Mouse (Mus musculus): ENCODE results near the gene Pde4d.

The Pde4d gene

DNA sequence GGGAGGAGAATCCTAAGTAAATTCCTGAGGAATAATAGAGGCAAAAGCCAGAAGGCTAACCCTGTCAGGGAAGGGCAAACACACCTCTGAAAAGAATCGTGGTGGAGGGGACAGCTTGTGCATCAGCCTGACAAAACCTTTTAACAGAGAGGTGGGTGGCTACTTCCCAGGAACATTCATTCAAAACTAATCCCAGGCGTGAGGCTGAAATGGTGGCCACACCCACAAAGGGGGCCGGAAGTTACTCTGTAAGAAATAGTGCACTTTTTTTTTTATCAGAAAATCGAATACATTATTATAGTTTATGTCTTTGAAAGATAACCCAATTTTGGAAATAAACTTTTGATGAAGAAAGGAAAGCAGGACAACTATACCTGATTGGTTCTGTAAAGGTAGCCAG, 1227.3 kb downstream of the Pde4d start:
- DNase-seq, result no peak

DNA sequence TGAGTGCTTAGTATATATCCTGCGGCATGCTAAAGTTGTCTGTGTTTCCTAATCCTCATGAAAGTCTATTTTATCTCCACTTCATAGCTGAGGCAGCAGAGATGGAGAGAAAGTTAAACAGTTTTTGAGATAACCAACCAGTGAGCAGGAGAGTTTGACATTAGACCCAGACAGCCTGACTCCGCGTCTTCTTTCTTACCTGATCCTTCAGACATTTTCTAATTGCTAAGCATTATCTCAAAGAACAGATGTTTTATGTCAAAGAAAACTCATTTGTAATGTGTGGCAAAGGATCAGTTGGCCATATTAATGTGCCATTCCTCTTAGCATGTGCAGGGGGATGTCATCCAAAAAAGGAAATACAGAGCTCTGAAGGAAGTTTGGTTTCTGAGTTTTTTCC, 1227.9 kb downstream of the Pde4d start:
- DNase-seq, result no peak

DNA sequence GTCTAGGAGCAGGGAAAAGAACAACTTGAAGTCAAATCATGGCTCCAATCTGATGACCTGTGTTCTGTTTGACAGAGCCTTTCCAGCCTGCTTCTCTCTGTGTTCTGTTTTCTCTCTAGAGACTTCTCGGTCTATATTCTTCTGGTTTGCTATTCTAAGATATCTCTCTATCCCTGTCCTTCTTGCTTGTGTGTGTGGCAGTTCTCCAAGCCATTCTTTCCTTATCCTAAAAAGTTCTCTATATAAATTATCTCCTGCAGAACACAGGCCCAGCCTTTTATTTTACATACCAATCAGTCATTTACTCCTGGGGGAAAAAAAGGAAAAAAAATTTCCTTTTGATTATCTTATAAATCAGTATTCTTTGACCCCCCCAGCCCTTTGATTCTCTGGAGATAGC, 1229.2 kb downstream of the Pde4d start:
- no peak for DNase-seq

DNA sequence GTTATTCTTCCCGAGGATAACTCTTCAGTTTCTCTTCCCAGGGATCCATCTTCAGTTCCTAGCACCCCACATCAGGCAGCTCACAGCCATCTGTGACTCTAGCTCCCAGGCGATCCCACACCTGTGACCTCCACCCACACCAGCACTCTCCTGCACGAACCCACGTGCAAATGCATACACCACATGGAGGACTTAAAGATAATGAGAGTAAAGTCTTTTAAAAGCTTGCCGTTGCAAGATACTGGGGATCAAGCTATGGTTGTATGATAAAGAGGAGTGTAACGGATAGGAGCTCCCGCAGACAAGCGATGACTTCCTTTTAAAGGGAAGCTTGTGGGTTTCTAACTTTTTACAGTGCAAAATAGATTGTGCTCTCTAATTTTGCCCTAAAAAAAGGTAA, 1230.5 kb downstream of the Pde4d start:
- no peak for DNase-seq

DNA sequence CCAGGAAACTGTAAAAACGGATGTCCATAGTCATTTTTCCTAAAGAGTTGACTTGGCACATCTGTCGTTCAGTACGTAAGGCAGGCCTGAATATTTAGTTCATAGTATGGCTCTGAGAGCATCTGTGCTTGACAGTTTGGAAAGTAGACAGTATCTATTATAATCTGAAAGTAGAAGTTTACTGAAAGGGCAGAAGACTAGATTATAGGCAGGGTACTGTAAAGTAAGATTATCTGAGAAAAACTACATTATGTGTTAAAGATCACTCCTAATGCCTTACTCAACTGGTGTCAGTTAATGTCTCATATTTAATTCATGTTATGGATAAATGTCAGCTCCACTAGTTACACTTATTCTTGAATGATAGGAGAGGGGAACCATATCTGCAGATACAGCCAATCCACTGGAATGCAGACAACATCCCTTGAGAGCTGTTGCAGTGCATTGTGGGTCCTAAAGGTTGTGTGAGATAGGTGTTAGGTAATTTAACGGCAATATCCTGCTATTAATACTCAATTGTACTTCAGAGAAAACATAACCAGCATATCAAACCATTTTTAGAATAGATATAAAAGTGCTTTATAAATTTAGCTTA, 1232.0 kb downstream of the Pde4d start:
- no peak for DNase-seq

- DNase-seq, result no peak
Measured at GRCm38 (mm10) chr13:109683001-109683400, 1233.3 kb downstream of the Pde4d start.

DNA sequence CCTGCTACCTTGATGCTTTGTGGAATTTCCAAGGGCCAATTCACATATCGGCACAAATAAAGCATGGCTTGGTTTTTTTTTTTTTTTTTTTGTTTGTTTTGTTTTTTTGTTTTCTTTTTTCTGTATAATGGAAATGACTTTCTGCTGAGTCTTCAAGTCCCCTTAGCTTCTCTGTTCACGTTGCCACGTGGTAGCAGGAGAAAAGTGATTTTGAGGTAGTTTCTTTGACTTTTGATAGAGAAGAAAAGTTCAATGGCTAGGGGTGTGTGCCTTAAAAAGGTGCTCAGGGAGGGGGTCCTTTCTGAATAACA, 1235.2 kb downstream of the Pde4d start:
- DNase-seq, result no peak

DNA sequence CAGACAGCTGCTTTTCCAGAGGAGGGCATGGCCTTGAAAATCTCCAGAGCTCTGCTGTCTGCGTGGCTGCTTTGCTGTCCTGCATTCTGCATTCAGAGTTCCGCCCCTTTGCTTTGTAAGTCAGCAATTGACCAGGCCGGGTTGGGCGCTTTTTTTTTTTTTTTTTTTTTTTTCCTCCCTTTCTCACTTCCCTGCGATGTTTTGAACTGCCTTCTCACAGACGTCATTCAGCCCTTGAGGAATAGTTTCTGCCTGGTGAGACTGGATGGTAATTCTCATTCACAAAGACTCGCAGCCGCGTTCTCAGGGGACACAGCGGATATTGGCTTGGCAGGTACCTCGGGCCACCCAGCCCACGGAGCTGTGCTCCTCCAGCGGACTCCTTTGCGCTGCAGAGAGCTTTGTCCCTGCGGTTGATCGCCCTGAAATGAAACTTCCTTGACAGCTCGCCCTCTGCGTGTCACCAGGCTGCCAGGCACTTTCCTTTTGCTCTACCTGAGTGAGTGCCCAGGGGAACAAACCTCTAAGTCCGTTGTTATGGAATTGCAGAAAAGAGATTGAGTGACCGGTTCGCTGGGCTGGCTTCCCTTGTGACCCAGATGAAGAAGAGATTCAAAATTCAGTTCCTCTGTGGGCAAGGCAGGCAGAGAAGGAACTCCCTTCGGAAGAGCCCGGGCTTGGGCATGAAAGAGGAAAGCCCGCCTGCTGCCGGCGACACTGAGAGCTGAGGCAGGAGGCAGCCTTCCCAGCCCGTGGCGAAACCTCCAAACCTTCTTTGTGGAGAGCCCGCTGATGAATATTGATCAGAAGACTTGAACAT, 1235.8 kb downstream of the Pde4d start:
- peak; percentile 48 to 68 for DNase-seq

GRCm38 (mm10) chr13:109686116-109686876, 1236.5 kb downstream of the Pde4d start:
- no peak for DNase-seq

DNA sequence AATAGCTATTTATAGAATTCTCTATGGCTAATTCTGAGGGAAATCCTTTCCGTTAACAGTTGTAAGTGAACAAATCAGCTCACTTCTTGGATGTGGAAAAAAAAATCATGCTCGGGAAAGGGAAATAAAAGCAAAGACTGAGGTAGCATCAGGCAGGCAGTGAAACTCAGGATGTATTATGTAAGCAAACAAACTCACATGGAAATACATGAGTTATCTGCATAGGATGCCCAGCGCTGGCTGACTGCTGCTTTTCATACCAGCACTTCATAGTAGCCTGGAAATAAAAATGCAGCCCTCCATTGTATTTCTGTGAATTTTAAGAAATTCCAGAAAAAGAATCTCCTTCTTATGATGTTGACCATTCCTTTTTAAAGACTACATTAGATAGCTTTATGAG, 1237.2 kb downstream of the Pde4d start:
- DNase-seq, result no peak

GRCm38 (mm10) chr13:109688195-109688594, 1238.4 kb downstream of the Pde4d start:
- no peak for DNase-seq

- no peak for DNase-seq
Measured at GRCm38 (mm10) chr13:109689176-109689575, 1239.4 kb downstream of the Pde4d start.

DNA sequence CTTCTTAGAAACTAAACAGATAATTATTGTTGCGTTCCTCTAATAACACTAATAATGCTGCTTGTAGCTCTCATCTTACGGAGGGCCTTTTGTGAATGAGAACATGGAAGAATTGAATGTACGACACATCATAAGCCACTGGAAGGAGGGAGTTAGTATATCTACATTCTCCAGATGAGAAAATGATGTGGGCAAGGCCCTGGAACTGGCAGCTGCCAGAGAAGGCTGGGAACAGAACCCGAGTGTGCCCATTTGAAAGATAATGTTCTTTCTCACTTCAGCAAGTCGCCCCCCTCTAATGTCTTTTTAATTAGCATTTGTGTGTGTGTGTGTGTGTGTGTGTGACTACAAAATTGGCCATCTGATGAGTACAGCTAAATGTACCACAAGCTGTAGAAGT, 1240.8 kb downstream of the Pde4d start:
- no peak for DNase-seq

DNA sequence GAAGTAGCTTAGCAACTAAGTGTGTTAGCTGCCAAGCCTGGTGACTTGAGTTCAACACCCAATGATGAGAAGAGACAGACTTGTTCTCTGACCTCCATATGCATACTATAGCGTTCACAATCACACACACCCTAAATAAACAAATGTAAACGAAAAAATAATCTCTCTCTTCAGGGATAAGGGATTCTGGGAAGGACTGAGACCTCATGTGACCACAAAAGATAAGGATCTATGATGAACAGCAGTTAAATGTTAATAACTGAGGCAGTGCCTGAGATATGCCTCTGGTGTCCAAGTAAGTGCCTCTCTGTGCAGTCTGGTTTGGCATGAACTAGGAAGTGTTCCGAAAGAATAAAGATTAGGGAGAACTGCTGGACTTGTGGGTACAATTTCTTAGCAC, 1243.1 kb downstream of the Pde4d start:
- DNase-seq, result no peak

DNA sequence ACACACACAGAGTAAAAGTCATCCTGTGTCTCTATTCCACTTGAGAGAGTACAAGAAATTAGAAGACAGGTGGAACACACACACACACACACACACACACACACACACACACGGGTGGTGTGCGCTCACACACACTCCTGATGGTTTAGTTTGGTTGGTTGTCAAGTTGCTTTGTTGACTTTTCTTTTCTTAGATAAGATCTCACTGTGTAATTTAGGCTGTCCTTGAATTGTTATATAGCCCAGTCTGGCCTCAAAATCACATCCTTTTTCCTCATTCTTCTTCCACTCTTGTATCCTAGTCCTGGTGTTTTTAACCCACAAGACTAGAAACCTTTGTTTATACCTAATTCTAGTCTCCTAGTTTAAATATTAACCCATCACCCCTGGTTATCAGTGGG, 1244.0 kb downstream of the Pde4d start:
- no peak for DNase-seq

DNA sequence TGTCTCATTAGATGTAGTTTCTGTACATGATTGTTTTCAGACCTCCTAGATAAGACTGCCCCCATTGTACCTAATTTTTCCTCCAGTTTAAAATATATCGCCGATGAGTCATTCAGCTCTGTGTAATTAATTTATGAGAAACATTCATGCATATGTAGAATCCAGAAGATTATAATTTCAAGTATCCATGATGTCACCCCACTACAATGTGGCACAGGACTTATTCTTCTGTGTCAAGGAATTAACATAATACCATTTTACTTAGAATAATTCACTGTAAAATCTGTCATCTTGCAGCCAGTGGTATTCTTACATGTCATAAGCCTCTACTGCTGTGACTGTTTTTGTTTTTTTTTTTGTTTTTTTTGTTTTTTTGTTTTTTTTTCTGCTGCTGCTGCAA, 1244.5 kb downstream of the Pde4d start:
- DNase-seq, result no peak

DNA sequence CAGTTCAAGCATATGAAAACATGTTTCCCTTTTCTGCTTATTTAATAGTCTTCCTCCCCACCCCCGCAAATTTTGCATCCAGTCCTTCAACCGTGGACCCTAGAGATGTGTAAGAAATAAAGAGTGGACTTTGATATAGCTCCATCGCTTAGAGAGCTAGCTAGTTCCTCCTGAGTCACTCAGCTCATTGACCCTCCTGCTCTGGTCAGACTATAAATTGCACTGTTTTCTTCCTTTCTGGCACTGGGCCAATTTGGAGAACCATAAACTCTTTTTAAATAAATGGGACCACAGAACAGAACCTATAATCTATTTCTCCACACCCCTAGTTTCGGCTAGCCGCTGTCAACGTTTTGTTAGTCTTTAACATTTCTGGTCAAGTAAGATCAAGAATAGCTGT, 1245.3 kb downstream of the Pde4d start:
- DNase-seq, result no peak

DNA sequence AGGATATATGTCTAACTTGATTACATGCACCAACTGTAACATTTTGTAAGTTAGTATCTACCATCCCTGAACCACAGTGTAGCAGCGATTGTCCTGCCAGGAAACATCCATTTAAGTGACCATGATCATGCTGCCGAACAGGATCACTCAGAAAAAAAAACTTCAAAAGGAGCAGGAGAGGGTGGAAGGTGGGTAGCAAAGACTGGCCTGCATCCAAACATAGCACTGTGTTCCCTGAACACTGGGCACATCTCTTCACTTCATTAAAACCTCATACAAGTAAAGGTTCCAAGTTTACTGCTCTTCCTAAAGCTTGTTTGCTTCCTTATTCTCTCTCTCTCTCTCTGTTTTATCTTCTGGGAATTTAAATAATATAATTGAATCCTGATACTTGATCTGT, 1256.4 kb downstream of the Pde4d start:
- no peak for DNase-seq

DNA sequence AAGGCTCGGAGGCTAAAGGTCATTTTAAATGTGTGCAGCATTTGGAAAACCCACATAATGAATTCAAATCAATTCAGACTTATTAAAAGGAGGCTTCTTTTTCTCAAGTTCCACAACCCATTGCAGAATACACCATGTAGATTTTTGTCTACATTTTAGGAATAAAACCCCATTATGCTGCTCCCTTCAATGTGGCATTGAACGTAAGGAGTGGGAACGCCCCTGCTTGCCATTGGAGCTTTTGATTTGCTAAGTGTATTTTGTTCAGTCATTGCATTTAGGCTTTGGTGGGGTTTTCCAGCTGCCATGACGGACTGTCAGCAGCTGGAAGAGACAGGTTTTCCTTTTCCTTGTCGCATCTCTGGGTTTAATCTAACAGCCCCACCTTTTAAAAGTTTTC, 1256.8 kb downstream of the Pde4d start:
- DNase-seq, result no peak

GRCm38 (mm10) chr13:109707154-109707553, 1257.4 kb downstream of the Pde4d start:
- no peak for DNase-seq

DNA sequence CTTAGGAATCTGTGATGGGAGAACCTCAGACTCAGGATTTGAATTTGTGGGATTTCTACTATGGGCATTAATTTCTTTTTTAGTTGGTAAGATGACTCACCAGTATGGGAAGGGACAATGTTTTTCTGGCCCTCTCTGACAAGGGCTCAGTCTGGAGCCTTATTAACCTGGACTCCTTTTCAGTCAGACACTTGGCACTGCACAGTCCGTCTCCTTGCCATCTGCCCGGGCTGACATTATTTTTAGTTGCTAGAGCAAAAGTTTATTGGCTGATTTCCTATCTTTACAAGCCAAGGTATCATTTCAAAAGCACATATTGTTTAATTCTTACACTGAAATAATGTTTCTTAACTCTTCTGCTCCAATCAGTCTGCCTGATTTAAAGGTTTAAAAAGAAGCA, 1258.6 kb downstream of the Pde4d start:
- DNase-seq, result no peak

GRCm38 (mm10) chr13:109714581-109714980, 1264.8 kb downstream of the Pde4d start:
- no peak for DNase-seq

GRCm38 (mm10) chr13:109715321-109715720, 1265.6 kb downstream of the Pde4d start:
- no peak for DNase-seq

- DNase-seq, result no peak
Measured at GRCm38 (mm10) chr13:109720127-109720713, 1270.5 kb downstream of the Pde4d start.
